Mouse (Mus musculus): ENCODE results near the gene Fam124a.
"Not testable (repeated sequence)": the region's sequence is repeated elsewhere in the genome, so short reads cannot be mapped to it uniquely, and the experiment has no call there.

The Fam124a gene

GRCm38 (mm10) chr14:62555309-62555829 is at the start of gene Fam124a:
Gene Fam124a (plus strand): TSS chr14:62555737.
- DNase-seq (ENCODE audit: low read depth, low spot score) = peak; percentile 47

DNA sequence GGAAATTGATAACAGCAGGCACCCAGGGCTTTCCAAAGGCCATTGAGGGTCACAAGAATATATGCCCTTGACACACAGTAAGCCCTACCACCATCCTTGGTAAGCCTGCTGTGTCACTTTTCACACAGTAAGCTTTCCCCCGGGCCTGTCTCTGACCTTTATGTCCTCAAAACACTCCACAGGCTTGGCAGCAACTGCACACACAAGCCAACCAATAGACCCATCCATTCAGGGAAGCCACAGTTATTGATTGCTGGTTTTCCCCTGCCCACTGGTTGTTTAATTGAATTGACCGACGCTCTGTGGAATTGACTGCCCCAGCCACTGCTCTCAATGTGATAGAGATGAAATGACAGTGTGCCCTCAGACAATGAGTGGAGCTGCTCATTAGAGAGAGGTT is 49.3 kb upstream of the Fam124a start:
- no peak for DNase-seq (ENCODE audit: low read depth, low spot score)

DNA sequence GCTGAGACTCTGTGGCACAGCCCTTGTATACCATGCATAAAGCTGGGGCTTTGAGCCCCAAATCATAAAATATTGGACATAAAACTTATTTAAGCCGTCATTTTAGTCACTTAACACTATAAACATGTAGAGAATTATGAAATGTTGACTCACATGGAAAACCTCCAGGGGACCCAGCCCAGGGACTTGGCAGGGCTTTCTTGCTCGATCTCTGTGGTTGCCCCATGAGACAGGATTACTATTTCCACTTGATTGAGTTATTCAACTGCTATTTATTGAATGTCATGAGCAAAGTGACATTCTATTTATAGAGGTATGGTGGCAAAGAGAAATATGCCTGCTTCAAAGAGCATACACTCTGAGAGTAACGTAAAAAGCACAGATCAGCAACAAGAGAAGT is 46.2 kb upstream of the Fam124a start:
- peak; percentile 59 for DNase-seq (ENCODE audit: low read depth, low spot score)

DNA sequence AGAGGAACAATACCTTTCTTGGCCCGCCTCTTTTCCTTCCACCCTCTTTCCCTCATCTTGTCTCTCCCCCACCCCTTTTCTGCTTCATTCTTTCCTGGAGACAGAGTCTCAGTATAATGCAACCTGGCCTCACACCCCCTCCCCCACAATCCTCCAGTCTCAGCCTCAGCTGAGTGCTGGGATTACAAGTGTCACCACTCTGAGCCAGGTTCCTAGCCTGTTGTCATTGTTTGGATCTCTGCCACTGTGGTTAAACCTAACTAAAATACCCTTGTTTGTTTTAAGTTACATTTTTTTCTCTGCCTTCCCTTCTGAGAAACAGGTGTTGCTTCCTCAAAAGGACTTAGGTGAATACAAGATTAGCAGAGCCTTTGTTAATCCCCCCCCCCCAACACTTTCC is 42.7 kb upstream of the Fam124a start:
- DNase-seq (ENCODE audit: low read depth, low spot score) = no peak

GRCm38 (mm10) chr14:62530951-62531350 is 24.6 kb upstream of the Fam124a start:
- DNase-seq (ENCODE audit: low read depth, low spot score) = no peak

- peak; percentile 67 for DNase-seq (ENCODE audit: low read depth, low spot score)
Measured at GRCm38 (mm10) chr14:62536127-62536526, 19.4 kb upstream of the Fam124a start.

- DNase-seq (ENCODE audit: low read depth, low spot score) = peak; percentile 50
Measured at GRCm38 (mm10) chr14:62536988-62537387, 18.5 kb upstream of the Fam124a start.

DNA sequence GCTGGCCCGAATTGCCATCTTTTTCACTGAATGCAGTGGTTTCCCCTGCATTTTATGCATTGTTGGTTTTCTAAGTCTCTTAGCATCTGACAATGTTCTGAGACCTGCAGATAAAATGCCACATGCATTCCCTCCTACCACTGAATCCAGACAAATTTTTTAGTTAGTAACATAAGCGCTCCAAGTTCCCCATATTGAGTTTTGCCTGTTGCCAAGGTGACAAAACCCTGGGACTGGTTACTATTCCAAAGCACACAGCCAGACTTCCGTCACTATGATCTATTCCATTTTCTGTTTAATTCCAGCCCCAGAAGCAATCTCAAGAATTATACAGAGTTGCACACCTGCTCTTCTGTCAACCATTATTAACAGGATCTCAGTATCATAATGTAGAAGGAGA is 15.7 kb upstream of the Fam124a start:
- peak; percentile 25 for DNase-seq (ENCODE audit: low read depth, low spot score)

- DNase-seq (ENCODE audit: low read depth, low spot score) = peak; percentile 43
Measured at GRCm38 (mm10) chr14:62541751-62542150, 13.8 kb upstream of the Fam124a start.

DNA sequence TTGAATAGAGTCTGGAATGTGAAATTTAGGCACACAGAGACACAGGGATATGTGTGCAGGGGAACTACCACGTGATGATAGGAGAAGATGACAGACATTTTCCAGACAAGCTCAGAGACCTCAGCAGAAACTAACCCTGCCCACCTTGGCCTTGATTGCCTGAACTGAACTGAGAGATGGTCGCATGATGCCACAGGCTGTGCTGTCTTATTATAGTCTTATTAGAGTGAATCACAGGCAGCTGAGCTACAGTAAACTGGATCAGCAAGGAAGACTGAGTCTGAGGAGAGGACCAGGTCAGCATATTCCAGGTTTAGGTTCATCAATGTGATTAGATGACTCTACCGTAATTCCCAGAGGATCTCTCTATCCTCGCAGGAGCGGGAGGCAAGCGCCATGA is 9.2 kb upstream of the Fam124a start:
- no peak for DNase-seq (ENCODE audit: low read depth, low spot score)

DNA sequence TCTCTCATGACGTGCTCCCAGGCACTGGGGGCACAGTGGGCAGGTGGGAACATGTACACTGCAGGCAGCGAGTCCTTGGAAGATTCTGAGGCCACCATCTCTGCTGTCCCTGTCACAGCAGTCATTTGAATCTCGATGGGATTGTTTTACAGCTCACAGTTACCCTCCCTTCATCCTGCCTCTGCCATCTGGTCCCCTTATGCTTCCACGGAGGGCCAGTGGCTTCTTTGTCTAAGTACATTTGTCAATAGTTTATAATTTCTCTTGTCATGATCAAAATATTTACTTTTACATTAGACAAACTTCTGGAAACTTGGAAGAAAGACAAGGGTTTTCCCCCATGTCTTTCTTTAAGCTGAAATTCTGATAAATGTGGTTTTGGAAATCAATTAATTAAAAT is 8.8 kb upstream of the Fam124a start:
- no peak for DNase-seq (ENCODE audit: low read depth, low spot score)

GRCm38 (mm10) chr14:62550121-62550520 is 5.4 kb upstream of the Fam124a start:
- DNase-seq (ENCODE audit: low read depth, low spot score) = peak; percentile 29

DNA sequence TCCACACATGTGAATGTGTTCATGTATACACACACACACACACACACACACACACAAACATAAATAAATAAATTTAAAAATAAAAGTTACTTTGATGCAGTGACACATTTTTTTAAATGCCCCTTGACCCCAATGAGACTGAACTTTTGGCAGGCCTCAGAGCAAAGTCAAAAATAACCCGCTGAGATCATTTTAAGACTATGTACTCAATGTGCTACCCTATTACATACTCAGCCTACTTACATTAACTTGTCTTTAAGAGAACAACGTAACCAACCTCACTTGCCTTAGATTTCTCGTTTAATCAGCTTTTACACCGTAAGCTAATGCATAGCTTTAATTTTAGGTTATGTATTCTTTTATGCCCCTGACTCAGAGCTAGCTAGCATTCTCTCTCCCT is 2.8 kb upstream of the Fam124a start:
- no peak for DNase-seq (ENCODE audit: low read depth, low spot score)

GRCm38 (mm10) chr14:62553786-62554185 is 1.8 kb upstream of the Fam124a start:
- DNase-seq (ENCODE audit: low read depth, low spot score) = no peak

DNA sequence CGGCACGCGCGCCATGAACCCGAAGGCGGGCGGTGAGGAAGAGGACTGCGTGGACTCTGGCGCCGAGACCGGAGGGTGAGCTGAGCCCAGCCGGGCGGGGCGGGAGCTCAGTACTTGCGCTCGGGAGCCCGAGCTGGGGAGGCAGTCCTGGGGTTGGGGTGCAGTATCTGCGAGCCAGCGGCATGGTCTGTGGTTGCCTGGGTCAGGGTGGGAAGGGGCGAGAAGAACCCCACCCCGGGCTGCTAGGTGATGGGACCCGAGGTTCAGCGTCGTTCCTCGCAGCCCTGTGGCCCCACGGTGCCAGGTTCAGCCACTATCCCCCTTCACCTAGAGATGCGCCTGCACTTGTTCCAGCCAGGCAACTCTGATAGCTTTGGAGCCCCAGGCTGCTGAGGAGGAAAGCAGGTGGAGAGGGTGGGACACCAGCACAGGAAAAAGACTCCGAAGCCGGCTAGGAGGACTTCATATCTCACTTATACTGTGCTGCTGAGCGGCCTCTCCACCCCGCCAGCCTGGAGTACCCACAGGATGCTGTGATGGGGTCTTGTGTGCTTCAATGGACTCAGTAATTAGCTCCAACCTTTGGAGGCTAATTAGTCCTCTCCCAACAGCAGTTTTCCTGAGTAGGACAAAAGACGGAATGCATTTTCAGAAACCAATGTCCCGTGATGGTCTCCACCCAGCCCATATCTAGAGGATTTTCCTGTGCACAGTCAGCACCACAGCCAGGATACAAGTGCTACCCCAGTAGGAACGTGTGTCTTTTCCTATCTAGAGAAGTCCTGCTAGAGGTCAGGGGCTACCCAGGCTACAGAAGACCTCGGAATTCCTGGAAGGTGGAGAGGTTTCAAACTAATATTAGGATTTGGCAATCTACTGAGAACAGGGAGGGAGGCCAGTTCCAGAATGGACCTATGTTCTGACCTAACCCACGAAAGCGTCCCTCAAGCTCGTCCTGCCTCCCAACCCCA is 588 bp downstream of the Fam124a start:
- no peak for DNase-seq (ENCODE audit: low read depth, low spot score)

- no peak for DNase-seq (ENCODE audit: low read depth, low spot score)
Measured at GRCm38 (mm10) chr14:62557111-62557510, 1.6 kb downstream of the Fam124a start.

GRCm38 (mm10) chr14:62561875-62562748 is 6.6 kb downstream of the Fam124a start:
- DNase-seq (ENCODE audit: low read depth, low spot score) = no peak

DNA sequence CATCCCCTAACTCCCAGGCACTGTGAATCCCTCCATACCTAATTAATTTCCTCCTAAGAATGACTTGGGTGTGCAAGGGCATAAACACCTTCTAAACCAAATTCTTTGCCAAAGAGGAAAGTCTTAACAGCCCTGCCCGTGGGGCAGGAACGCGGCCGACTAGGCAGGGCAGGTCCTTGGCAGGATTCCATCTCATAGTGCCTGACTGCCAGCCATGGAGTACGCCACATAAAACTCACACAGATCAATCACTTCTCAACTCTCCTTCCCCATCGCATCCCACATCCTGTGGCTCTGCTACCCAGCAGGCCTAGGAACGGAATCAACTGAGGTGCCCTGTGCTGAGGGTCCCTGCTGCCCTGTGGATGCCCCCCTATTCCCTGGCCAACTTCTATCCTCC is 8.1 kb downstream of the Fam124a start:
- no peak for DNase-seq (ENCODE audit: low read depth, low spot score)

GRCm38 (mm10) chr14:62566821-62567220 is 11.3 kb downstream of the Fam124a start, which contains the start of gene Gm4131:
Gene Gm4131 (minus strand): TSS chr14:62566921.
- not testable (repeated sequence) for DNase-seq (ENCODE audit: low read depth, low spot score)

GRCm38 (mm10) chr14:62569463-62569862 is 13.9 kb downstream of the Fam124a start:
- DNase-seq (ENCODE audit: low read depth, low spot score) = no peak

- peak; percentile 36 for DNase-seq (ENCODE audit: low read depth, low spot score)
Measured at GRCm38 (mm10) chr14:62570299-62570698, 14.8 kb downstream of the Fam124a start.

DNA sequence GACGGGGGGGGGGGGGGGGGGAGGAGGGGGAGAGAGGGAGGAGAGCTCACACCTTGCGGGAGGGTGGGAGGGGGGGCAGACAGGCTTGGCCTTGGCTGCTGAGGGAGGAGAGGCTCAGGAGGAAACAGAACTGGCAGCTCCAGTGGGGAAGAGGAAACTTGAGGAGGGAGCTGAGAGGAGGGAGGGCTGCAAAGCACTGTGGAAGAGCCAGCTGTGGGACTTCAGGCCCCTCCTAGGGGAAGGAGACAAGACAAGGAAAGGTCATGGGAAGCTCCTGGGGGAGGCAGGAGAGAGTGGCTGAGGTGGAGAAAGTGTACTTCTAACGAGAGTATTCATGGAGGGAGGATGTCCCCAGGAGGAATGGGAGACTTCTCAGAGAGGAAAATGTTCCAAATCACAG is 17.9 kb downstream of the Fam124a start:
- no peak for DNase-seq (ENCODE audit: low read depth, low spot score)
